In genomic region chr9:56947481-56947880, GRCm38 (mm10) we compare ENCODE assay signal across 7 mouse cellular contexts. TPM values are rescaled to one million over a fixed set of nuclear protein-coding genes. Genes with fewer than 3 reads are reported as not detected.
DNase-seq lines count a peak whose midpoint lies in the region.

No protein-coding gene starts in this region.

- intact Hi-C loops in heart, postnatal 36 days (cut with DNase I): loop anchor here (5.0 kb wide), 1 partner anchor 90 kb away; no protein-coding TSS in a partner anchor

- DNase-seq in MN1 (ENCODE audit: low spot score): peak; percentile 37
- DNase-seq in c-Kit-positive CD71-positive TER-119-positive erythroid progenitor cells, embryonic 14.5 days (ENCODE audit: low spot score): peak; percentile 49
- DNase-seq in embryo, embryonic 9.5 days (ENCODE audit: extremely low spot score): peak; percentile 51
- peak; percentile 38 to 50 for DNase-seq in heart, postnatal 36 days
- peak; percentile 46 to 54 for DNase-seq in layer of hippocampus, postnatal 10 days (ENCODE audit: low spot score in 2 of 2)
- peak; percentile 70 for DNase-seq in lung, postnatal 10 days
- peak; percentile 45 to 58 for DNase-seq in right cerebral cortex, adult 2 months (ENCODE audit: low spot score in 2 of 2)

RNA-seq across cellular contexts. Expression of gene Snupn, which starts 3.2 kb away (rescaled TPM):
- total RNA-seq in heart, postnatal 36 days (2021): 1 to 10 TPM; 9.5 to 9.9 TPM
- total RNA-seq in layer of hippocampus, postnatal 10 days (2021): 10 to 100 TPM; 18.6 to 18.7 TPM

RNA-seq across cellular contexts. Expression of gene Imp3, which starts 10.2 kb away (rescaled TPM):
- 10 to 100 TPM; 55.1 to 60.7 TPM for total RNA-seq in heart, postnatal 36 days (2021)
- 10 to 100 TPM; 50.6 to 51.6 TPM for total RNA-seq in layer of hippocampus, postnatal 10 days (2021)

RNA-seq across cellular contexts. Expression of gene Snx33, which starts 19.3 kb away (rescaled TPM):
- total RNA-seq in heart, postnatal 36 days (2021): 10 to 100 TPM; 10.0 to 11.1 TPM
- total RNA-seq in layer of hippocampus, postnatal 10 days (2021): 1 to 10 TPM; 4.8 to 5.3 TPM

RNA-seq across cellular contexts. Expression of gene Ptpn9, which starts 47.2 kb away (rescaled TPM):
- 1 to 10 TPM; 8.2 to 8.6 TPM for total RNA-seq in heart, postnatal 36 days (2021)
- 10 to 100 TPM; 35.3 TPM for total RNA-seq in layer of hippocampus, postnatal 10 days (2021)

Comparison
In these comparisons a context has a peak if more than half of its experiments do, and no peak if none do; other contexts are left out.
1. Peak in every context shown above with its lines: DNase-seq.